Mouse (Mus musculus): Measurements from ENCODE around the gene Cep295nl. TPM values are rescaled to one million over a fixed set of nuclear protein-coding genes. Genes with fewer than 3 reads are reported as not detected.
A peak's percentile ranks its signal among the peaks of the same experiment; 100 is the strongest.
"Not testable (repeated sequence)": the region's sequence is repeated elsewhere in the genome, so short reads cannot be mapped to it uniquely, and the experiment has no call there.

Gene Cep295nl
- total RNA-seq, 2 experiments from 2014 or later: 1.4 to 2.0 TPM

GRCm38 (mm10) chr11:118326491-118326890 lies 15.8 kb downstream of the Cep295nl start:
- DNase-seq: no peak
- intact Hi-C loops (cut with DNase I): no loop called here

- intact Hi-C loops (cut with DNase I): no loop called here
- peak; percentile 60 to 70 for DNase-seq
These were observed 17.8 kb downstream of the Cep295nl start for GRCm38 (mm10) chr11:118324541-118324940.

GRCm38 (mm10) chr11:118323974-118324373 lies 18.3 kb downstream of the Cep295nl start:
- intact Hi-C loops (cut with DNase I): no loop called here
- DNase-seq: no peak

GRCm38 (mm10) chr11:118322647-118323046 lies 19.7 kb downstream of the Cep295nl start:
- no peak for DNase-seq
- intact Hi-C loops (cut with DNase I): no loop called here

GRCm38 (mm10) chr11:118321971-118322370 lies 20.3 kb downstream of the Cep295nl start:
- DNase-seq: no peak
- intact Hi-C loops (cut with DNase I): no loop called here

- intact Hi-C loops (cut with DNase I): no loop called here
These were observed 20.8 kb downstream of the Cep295nl start for GRCm38 (mm10) chr11:118321500-118321899.

GRCm38 (mm10) chr11:118318678-118319077 lies 23.6 kb downstream of the Cep295nl start:
- intact Hi-C loops (cut with DNase I): no loop called here
- peak; percentile 53 to 69 for DNase-seq

More at GRCm38 (mm10) chr11:118321500-118321899, 20.8 kb downstream of the Cep295nl start:
- no peak for DNase-seq

- intact Hi-C loops (cut with DNase I): loop anchor here (1.0 to 2.0 kb wide), 2 partner anchors 38 to 62 kb away; partner anchors contain the start of gene Timp2
- peak; percentile 71 to 80 for DNase-seq
These were observed 25.2 kb downstream of the Cep295nl start for GRCm38 (mm10) chr11:118317129-118317528.

- intact Hi-C loops (cut with DNase I): loop anchor here (2.0 kb wide), 1 partner anchor 38 kb away; the partner anchor contains the start of gene Timp2
- no peak for DNase-seq
These were observed 26.0 kb downstream of the Cep295nl start for GRCm38 (mm10) chr11:118316231-118316806.

- no peak for DNase-seq
- intact Hi-C loops (cut with DNase I): no loop called here
These were observed 30.1 kb downstream of the Cep295nl start for GRCm38 (mm10) chr11:118312132-118312723.

GRCm38 (mm10) chr11:118307962-118308361 lies 34.3 kb downstream of the Cep295nl start:
- intact Hi-C loops (cut with DNase I); DNase-seq: not testable (repeated sequence)

- DNase-seq; intact Hi-C loops (cut with DNase I): not testable (repeated sequence)
These were observed 38.3 kb downstream of the Cep295nl start for GRCm38 (mm10) chr11:118303959-118304358.

GRCm38 (mm10) chr11:118298810-118299209 lies 43.5 kb downstream of the Cep295nl start:
- no peak for DNase-seq
- intact Hi-C loops (cut with DNase I): no loop called here

- no peak for DNase-seq
- intact Hi-C loops (cut with DNase I): no loop called here
These were observed 44.3 kb downstream of the Cep295nl start for GRCm38 (mm10) chr11:118297967-118298366.

- intact Hi-C loops (cut with DNase I): no loop called here
- DNase-seq: no peak
These were observed 47.3 kb downstream of the Cep295nl start for GRCm38 (mm10) chr11:118295026-118295425.

GRCm38 (mm10) chr11:118292671-118293070 lies 49.6 kb downstream of the Cep295nl start:
- intact Hi-C loops (cut with DNase I): no loop called here
- no peak for DNase-seq

- intact Hi-C loops (cut with DNase I): no loop called here
- DNase-seq: peak; percentile 100
These were observed 52.1 kb downstream of the Cep295nl start, which contains the start of gene Usp36 for GRCm38 (mm10) chr11:118289999-118290889. TSS of gene Usp36 (minus strand) at chr11:118290244.

- no peak for DNase-seq
- intact Hi-C loops (cut with DNase I): no loop called here
These were observed 52.7 kb downstream of the Cep295nl start for GRCm38 (mm10) chr11:118289562-118289961.

GRCm38 (mm10) chr11:118289037-118289511 lies 53.2 kb downstream of the Cep295nl start:
- intact Hi-C loops (cut with DNase I): no loop called here
- peak in 1 of 2 experiments; percentile 31 for DNase-seq

- DNase-seq: no peak
- intact Hi-C loops (cut with DNase I): no loop called here
These were observed 54.7 kb downstream of the Cep295nl start for GRCm38 (mm10) chr11:118287573-118287972.

- intact Hi-C loops (cut with DNase I): no loop called here
- no peak for DNase-seq
These were observed 55.9 kb downstream of the Cep295nl start for GRCm38 (mm10) chr11:118286434-118286833.
